Mouse (Mus musculus) heart, embryonic 11.5 days (tissue): Measurements from ENCODE around the gene Calr4. TPM values are rescaled to one million over a fixed set of nuclear protein-coding genes. Genes with fewer than 3 reads are reported as not detected.

Experiments
- polyA plus RNA-seq: library from polyadenylated mRNA; unstranded; fragments of >200 nt; fragmentation: Nextera tagmentation; extraction: Ambion mirVana; gene quantifications from 2 replicates; pipeline ENCODE4 v1.2.1, GENCODE M21; 2014

Calr4 gene
- polyA plus RNA-seq, 1 experiment from 2014 or later, result 0.34 TPM

Other genes starting within 250 kb of the Calr4 start
- 42.5 and 46.6 TPM in 2 replicates for gene Nrd1, start 233.8 kb upstream of the Calr4 start, polyA plus RNA-seq
- 46.2 and 56.0 TPM in 2 replicates for gene Osbpl9, start 32.2 kb upstream of the Calr4 start, polyA plus RNA-seq
- 38.5 and 45.6 TPM in 2 replicates for gene Eps15, start 45.8 kb downstream of the Calr4 start, polyA plus RNA-seq
- gene Ttc39a, start 172.1 kb downstream of the Calr4 start, polyA plus RNA-seq, result 10.8 and 11.4 TPM in 2 replicates